Mouse (Mus musculus) myocyte (in vitro differentiated cells): ENCODE measurements around the gene Pde4d.

Experiments
- MAX ChIP-seq: IDR thresholded peaks from one replicate; pipeline ENCODE4 v1.6.1; 2011; ENCODE audit warnings: low read depth, mild to moderate bottlenecking, control low read depth
- MYOD1 ChIP-seq, 3 experiments: IDR thresholded peaks; one replicate each; pipeline ENCODE4 v1.6.1; 2011; ENCODE audit warnings: control low read depth in 2 of 3, low read depth in 2 of 3, mild to moderate bottlenecking in 2 of 3, moderate library complexity in 1 of 3; ENCODE audit not compliant: insufficient read length in 2 of 3, control insufficient read depth in 1 of 3
- POLR2A ChIP-seq: IDR thresholded peaks from one replicate; pipeline ENCODE4 v1.6.1; 2011; ENCODE audit warnings: low read depth, mild to moderate bottlenecking, control low read depth, moderate library complexity; ENCODE audit not compliant: insufficient read length

- TF ChIP-seq MAX, result no peak
- TF ChIP-seq POLR2A, result no peak
- TF ChIP-seq MYOD1 (IDR thresholded peaks at IDR 0.05; ENCODE audit: control insufficient read depth in 1 of 3, insufficient read length in 2 of 3, low read depth in 2 of 3), result no peak
Observed at GRCm38 (mm10) chr13:109577901-109578300, 1128.2 kb downstream of the Pde4d start.
